Mouse (Mus musculus) heart, postnatal 4 days (tissue): ENCODE measurements at regions not wholly inside any gene's neighbourhood (a gene's known extent, or its start where the extent isn't known, plus 50 kb on each side); places are given as distances from the start of the nearest gene placed in this dataset.

Experiments
- DNase-seq: peaks from one replicate; pipeline ENCODE4 v3.0.0; 2021

GRCm38 (mm10) chr5:120030904-120031303 lies 85.4 kb upstream of the Rbm19 start:
- DNase-seq: no peak

DNA sequence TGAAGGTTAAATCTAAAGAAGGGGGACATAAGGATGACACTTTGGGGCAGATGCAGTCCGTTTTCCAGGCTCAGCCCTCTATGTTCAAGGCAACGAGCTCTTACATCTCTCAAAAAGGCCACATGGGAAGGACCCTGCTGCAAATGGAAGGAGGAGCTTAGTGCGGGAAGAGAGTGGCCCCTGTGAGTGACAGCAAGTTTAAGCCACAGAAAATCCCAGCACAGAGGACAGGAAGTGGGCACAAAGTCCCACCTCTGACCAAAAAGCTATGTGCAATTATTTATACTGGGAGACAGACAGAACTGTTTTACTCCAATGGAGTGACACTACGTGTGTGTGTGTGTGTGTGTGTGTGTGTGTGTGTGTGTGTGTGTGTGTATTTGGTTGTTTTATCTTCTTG lies 84.7 kb upstream of the Rbm19 start:
- no peak for DNase-seq

DNA sequence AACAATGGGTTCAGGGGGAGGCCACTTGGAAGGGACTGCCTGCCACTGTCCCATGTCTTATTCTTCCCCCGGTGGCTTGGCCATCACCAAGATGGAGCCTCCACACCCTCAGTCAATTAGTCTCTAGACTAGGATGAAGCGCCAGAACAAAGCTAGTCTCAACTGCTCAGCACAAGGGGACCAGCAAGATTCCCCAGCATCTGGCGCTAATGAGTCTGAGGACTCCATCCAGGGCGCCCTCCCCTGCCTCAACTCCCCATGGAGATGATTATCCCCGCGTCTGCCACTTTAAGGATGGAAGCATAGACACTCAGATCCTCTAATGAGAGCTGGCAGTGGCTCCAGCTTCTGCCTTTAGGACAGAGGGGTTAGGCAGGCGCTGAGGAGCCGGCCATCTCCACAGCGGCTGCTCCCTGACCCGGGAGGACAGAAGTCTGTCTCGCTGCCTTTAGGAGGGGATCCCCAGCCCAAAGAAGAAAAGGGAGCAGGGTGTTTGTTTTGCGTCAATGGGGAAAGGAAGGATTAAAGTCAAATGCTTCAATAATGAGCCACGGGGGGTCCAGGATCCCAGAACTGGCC lies 81.7 kb upstream of the Rbm19 start:
- no peak for DNase-seq

DNA sequence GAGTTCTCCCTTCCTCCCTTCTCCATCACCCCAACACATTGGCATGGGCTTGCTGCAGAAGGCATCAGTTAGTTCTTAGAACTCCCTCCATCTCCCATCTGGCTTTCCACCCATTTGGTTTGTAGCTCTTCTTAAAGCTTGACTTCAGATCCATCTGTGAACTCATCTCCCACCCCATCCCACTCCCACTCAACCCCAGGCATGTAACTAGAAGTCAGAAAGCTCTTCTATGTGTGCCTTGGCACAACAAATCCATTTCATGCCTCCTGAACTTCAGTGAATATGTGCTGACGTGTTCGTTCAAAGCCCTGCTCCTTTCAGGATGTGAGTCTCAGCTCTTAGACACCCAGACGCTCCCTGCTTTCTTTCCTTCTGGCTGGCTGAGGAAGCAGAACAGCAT lies 81.0 kb upstream of the Rbm19 start:
- DNase-seq: no peak

DNA sequence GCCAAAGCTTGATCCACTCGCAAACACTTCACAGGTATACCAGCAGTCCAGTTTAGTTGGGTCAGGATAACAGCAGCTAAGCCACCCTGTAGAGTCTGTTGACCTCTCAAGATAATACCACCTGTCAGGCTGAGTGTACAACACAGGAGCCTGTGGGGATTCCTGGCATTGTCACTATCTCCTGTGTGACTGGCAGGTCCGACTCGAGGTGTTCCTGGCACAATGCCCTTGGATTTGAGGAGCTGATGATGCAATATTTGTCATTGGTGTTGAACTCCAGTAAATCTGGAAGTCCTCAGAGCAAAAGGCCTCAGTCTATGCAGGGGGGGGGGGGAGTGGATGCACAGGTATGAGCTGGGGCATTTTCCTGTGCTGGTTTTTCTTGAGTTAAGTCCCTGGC lies 78.5 kb upstream of the Rbm19 start:
- no peak for DNase-seq

DNA sequence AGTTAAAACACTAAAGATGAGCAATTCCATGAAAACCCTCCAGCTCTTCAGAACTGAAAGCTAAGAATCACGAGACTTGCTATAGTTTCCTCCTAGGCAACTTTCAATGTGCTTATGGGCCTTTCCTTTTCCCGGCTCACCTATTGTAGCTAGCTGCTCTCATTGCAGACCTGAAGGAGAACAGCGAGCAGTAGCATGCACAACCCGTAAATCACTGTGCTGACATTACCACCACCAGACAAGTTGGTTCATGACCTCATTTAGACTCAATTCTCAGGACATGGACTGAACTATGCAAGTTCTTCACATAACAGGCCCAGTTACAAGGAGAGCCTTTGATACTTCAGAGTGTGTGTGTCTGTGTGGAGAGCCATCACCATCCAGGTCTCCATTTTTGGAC lies 72.5 kb upstream of the Rbm19 start:
- no peak for DNase-seq

DNA sequence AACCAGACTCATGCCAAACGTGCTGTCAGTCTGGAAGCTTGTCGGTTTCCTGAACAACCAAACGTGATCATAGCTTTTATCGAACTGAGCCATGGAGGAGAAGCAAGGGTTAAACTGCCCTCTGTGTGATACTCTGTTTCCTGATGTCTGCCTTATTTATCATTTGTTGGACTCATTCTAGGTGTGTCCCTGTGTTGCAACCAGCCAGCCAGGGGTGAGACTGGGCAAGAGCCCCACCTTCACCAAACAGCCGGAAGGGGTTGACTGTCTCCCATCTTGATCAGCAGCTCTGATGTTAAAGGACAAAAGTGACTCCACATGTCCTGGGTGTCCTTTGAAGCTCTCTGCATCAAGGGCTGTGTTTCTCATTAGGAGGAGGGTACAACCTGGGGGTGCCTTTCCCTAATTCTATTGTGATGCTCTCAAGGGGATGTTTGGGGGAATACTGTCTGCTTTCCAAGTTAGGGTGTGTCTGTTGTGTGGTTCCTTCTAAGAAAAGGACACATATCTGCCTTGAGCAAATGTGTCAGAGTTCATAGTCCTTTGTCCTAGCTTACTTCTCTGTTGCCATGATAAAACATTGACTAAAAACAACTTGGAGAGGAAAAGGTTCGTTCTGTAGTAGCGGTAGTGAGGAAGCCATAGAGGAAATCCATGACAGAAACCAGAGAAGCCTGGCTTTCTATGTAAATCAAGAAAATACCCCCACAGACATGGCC lies 67.0 kb upstream of the Rbm19 start:
- DNase-seq: no peak

- no peak for DNase-seq
Measured at GRCm38 (mm10) chr5:120050728-120051436, 65.4 kb upstream of the Rbm19 start.

DNA sequence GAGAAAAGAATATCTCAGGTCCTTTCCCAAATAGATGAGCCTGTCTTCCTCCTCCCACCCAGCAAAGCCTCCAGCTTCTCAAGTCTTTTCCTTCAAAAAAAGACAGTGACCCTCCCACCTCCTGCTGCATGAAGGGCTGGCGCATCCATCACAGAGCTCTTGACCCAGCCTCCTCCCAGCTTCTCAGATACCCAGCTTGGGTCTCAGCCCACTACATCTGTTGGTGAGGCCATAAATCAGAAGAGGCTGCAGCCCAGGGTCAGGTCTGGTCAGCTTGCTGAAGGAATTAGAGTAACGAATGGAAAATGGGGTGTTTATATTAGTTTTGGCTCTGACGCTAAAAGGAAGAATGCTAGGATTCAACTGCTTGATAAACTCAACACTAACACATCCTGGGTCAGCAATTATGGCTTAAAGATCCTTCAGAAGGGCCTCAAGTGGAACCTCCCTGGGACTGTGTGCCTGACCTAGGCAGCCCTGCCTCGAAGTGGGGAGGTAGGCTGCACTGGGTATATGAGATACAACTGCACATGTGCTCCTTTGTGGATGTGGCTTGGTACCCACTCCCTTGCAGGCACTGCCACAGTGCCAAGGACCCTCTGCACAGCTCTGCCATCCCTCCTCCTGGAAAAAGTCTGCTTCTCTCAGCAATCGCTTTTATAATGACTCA lies 61.6 kb upstream of the Rbm19 start:
- DNase-seq: no peak
